Mouse (Mus musculus): ENCODE results near the gene Amdhd1. TPM values are rescaled to one million over a fixed set of nuclear protein-coding genes. Genes with fewer than 3 reads are reported as not detected.

Amdhd1 gene
- polyA plus RNA-seq, 1 experiment = 0.67 TPM

Other genes starting within 250 kb of the Amdhd1 start
- gene Elk3, start 228.9 kb downstream of the Amdhd1 start, polyA plus RNA-seq (2012; rRNA removed) = 21.6 and 22.7 TPM in 2 replicates
- gene Lta4h, start 86.6 kb downstream of the Amdhd1 start, polyA plus RNA-seq (2012; rRNA removed) = 78.4 and 82.2 TPM in 2 replicates
- 0.08 and 0.10 TPM in 2 replicates for gene Hal, start 51.3 kb downstream of the Amdhd1 start, polyA plus RNA-seq (2012; rRNA removed)
- gene Ccdc38, start 599 bp upstream of the Amdhd1 start, polyA plus RNA-seq (2012; rRNA removed) = 0.01 TPM in 1 of 2 replicates, not detected in the other
- gene Snrpf, start 49.7 kb upstream of the Amdhd1 start, polyA plus RNA-seq (2012; rRNA removed) = 54.3 and 64.8 TPM in 2 replicates
- gene Ntn4, start 100.6 kb upstream of the Amdhd1 start, polyA plus RNA-seq (2012; rRNA removed) = 7.8 and 11.2 TPM in 2 replicates

Data from urinary bladder, adult 2 months (tissue).